Mouse (Mus musculus): ENCODE data around the gene Cep57l1. TPM values are rescaled to one million over a fixed set of nuclear protein-coding genes. Genes with fewer than 3 reads are reported as not detected.
A peak's percentile ranks its signal among the peaks of the same experiment; 100 is the strongest.

Cep57l1 gene
- polyA plus RNA-seq, 1 experiment = 42.6 TPM

GRCm38 (mm10) chr10:41812566-41812965, 2.9 kb upstream of the Cep57l1 start:
- Histone ChIP-seq H3K27ac (ENCODE audit: insufficient read depth, low read length) (no peak overlapping the region), H3K4me3 (ENCODE audit: low read depth, low read length) (no peak overlapping the region), H3K36me3 (ENCODE audit: control insufficient read depth, insufficient read depth, low read length, poor library complexity, severe bottlenecking) (no peaks in the 10 kb centered on the region), H3K4me1 (ENCODE audit: control insufficient read depth, insufficient read depth, low read length) (peaks cover 1% of the 10 kb centered on the region), H3K9ac (ENCODE audit: low read depth, poor library complexity, severe bottlenecking) (no peak overlapping the region), H3K9me3 (replicated peaks; ENCODE audit: control insufficient read depth, insufficient read depth, low read length, poor library complexity, severe bottlenecking) (no peaks in the 10 kb centered on the region), H3K27me3 (ENCODE audit: control insufficient read depth, insufficient read depth, low read length, poor library complexity, severe bottlenecking) (no peaks in the 10 kb centered on the region)
- TF ChIP-seq EP300 (IDR thresholded peaks at IDR 0.05; ENCODE audit: insufficient read depth, low read depth, low read length) (no peak), CTCF (IDR thresholded peaks at IDR 0.05; ENCODE audit: low read depth, low read length) (no peak), POLR2A (IDR thresholded peaks at IDR 0.05; ENCODE audit: insufficient read depth, low read length) (no peak)

- Histone ChIP-seq H3K36me3 (ENCODE audit: control insufficient read depth, insufficient read depth, low read length, poor library complexity, severe bottlenecking) (no peaks in the 10 kb centered on the region), H3K27ac (ENCODE audit: insufficient read depth, low read length) (no peak overlapping the region), H3K4me1 (ENCODE audit: control insufficient read depth, insufficient read depth, low read length) (no peaks in the 10 kb centered on the region), H3K27me3 (ENCODE audit: control insufficient read depth, insufficient read depth, low read length, poor library complexity, severe bottlenecking) (no peaks in the 10 kb centered on the region), H3K9me3 (replicated peaks; ENCODE audit: control insufficient read depth, insufficient read depth, low read length, poor library complexity, severe bottlenecking) (0 out of 2 replicates have a peak, but pooled peaks cover 4% of the 10 kb centered on the region), H3K9ac (ENCODE audit: low read depth, poor library complexity, severe bottlenecking) (peak overlapping the region; percentile 71), H3K4me3 (ENCODE audit: low read depth, low read length) (peak overlapping the region; percentile 78)
- TF ChIP-seq POLR2A (IDR thresholded peaks at IDR 0.05; ENCODE audit: insufficient read depth, low read length) = no peak
- TF ChIP-seq EP300 (IDR thresholded peaks at IDR 0.05; ENCODE audit: insufficient read depth, low read depth, low read length) = no peak
- TF ChIP-seq CTCF (IDR thresholded peaks at IDR 0.05; ENCODE audit: low read depth, low read length) = no peak
These were observed 1.1 kb upstream of the Cep57l1 start for GRCm38 (mm10) chr10:41810564-41811455.

DNA sequence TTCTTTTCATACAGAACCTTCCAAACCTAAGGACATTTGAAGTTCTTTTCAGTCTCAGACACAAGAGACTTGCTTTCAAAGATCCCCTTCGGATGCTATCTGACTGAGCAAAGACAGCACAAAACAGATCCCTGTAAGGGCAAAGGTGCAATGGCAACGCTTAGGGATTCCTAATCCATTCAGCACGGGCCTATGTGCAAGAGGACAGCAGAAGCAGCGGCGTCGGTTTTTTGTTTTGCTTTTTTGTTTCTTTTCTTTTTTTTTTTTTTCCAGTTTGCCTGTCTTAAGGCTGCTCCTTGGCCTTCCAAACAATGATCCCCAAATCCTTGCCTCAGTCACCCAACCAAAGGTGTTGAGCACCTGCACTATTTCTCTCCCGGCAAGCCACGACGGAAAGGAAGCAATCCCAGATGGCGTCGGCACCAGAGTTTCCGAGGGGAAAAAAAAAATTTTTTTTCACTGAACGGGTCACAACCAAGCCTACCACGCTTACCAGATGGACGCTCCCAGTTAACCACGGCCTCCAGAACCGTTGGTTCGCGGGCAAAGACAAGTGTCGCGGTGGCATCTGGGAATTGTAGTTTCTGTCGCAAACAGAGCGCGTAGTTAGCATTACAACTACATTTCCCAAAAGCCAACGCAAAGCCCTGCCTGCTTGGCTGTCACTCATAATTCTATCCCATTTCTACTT, 446 bp downstream of the Cep57l1 start:
- Histone ChIP-seq H3K9me3 (replicated peaks; ENCODE audit: control insufficient read depth, insufficient read depth, low read length, poor library complexity, severe bottlenecking) (peaks cover 15% of the 10 kb centered on the region), H3K9ac (ENCODE audit: low read depth, poor library complexity, severe bottlenecking) (peak overlapping the region; percentile 71), H3K4me1 (ENCODE audit: control insufficient read depth, insufficient read depth, low read length) (no peaks in the 10 kb centered on the region), H3K27ac (ENCODE audit: insufficient read depth, low read length) (no peak overlapping the region), H3K27me3 (ENCODE audit: control insufficient read depth, insufficient read depth, low read length, poor library complexity, severe bottlenecking) (no peaks in the 10 kb centered on the region), H3K4me3 (ENCODE audit: low read depth, low read length) (peak overlapping the region; percentile 93), H3K36me3 (ENCODE audit: control insufficient read depth, insufficient read depth, low read length, poor library complexity, severe bottlenecking) (no peaks in the 10 kb centered on the region)
- no peak for TF ChIP-seq EP300 (IDR thresholded peaks at IDR 0.05; ENCODE audit: insufficient read depth, low read depth, low read length)
- TF ChIP-seq CTCF (IDR thresholded peaks at IDR 0.05; ENCODE audit: low read depth, low read length) = no peak
- peak; percentile 36 for TF ChIP-seq POLR2A (IDR thresholded peaks at IDR 0.05; ENCODE audit: insufficient read depth, low read length)

- TF ChIP-seq EP300 (IDR thresholded peaks at IDR 0.05; ENCODE audit: insufficient read depth, low read depth, low read length) (no peak), CTCF (IDR thresholded peaks at IDR 0.05; ENCODE audit: low read depth, low read length) (no peak), POLR2A (IDR thresholded peaks at IDR 0.05; ENCODE audit: insufficient read depth, low read length) (no peak)
- no peaks in the 10 kb centered on the region for H3K4me1 ChIP-seq (ENCODE audit: control insufficient read depth, insufficient read depth, low read length)
- H3K27me3 ChIP-seq (ENCODE audit: control insufficient read depth, insufficient read depth, low read length, poor library complexity, severe bottlenecking) = no peaks in the 10 kb centered on the region
- H3K27ac ChIP-seq (ENCODE audit: insufficient read depth, low read length) = no peak overlapping the region
- no peak overlapping the region for H3K9ac ChIP-seq (ENCODE audit: low read depth, poor library complexity, severe bottlenecking)
- peaks cover 10% of the 10 kb centered on the region for H3K36me3 ChIP-seq (ENCODE audit: control insufficient read depth, insufficient read depth, low read length, poor library complexity, severe bottlenecking)
- no peak overlapping the region for H3K4me3 ChIP-seq (ENCODE audit: low read depth, low read length)
- peaks cover 49% of the 10 kb centered on the region for H3K9me3 ChIP-seq (replicated peaks; ENCODE audit: control insufficient read depth, insufficient read depth, low read length, poor library complexity, severe bottlenecking)
These were observed 3.8 kb downstream of the Cep57l1 start for GRCm38 (mm10) chr10:41805729-41806355.

DNA sequence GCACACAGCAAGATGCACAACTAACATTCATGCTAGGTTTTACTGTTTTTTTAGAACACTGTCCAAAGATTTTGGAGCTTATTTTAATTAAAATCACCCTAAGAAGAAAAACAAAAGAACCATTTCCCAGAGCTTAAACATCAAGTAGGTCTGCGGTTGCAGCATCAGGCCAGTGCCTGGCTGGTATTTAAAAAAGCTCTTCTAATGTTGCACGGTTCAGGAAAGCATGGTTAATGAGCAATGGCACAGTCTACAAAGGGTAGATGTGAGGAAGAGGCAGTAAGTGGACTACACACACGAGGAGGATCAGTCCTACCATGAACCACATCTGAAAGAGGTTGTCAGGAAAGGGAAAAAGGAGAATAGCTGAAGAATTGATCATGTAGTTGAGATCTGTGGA, 5.0 kb downstream of the Cep57l1 start:
- no peak for TF ChIP-seq CTCF (IDR thresholded peaks at IDR 0.05; ENCODE audit: low read depth, low read length)
- no peak for TF ChIP-seq POLR2A (IDR thresholded peaks at IDR 0.05; ENCODE audit: insufficient read depth, low read length)
- no peak for TF ChIP-seq EP300 (IDR thresholded peaks at IDR 0.05; ENCODE audit: insufficient read depth, low read depth, low read length)
- Histone ChIP-seq H3K27me3 (ENCODE audit: control insufficient read depth, insufficient read depth, low read length, poor library complexity, severe bottlenecking) (no peaks in the 10 kb centered on the region), H3K4me3 (ENCODE audit: low read depth, low read length) (no peak overlapping the region), H3K9ac (ENCODE audit: low read depth, poor library complexity, severe bottlenecking) (no peak overlapping the region), H3K4me1 (ENCODE audit: control insufficient read depth, insufficient read depth, low read length) (no peaks in the 10 kb centered on the region), H3K36me3 (ENCODE audit: control insufficient read depth, insufficient read depth, low read length, poor library complexity, severe bottlenecking) (peaks cover 17% of the 10 kb centered on the region), H3K27ac (ENCODE audit: insufficient read depth, low read length) (no peak overlapping the region), H3K9me3 (replicated peaks; ENCODE audit: control insufficient read depth, insufficient read depth, low read length, poor library complexity, severe bottlenecking) (peaks cover 60% of the 10 kb centered on the region)
